Mouse (Mus musculus) hindbrain, embryonic 11.5 days (tissue): ENCODE data around the gene Ppm1g. TPM values are rescaled to one million over a fixed set of nuclear protein-coding genes. Genes with fewer than 3 reads are reported as not detected.

ENCODE experiments used
- ATAC-seq: fragments of 200-750 bp; cut with Nextera tagmentation; 2 replicates; pipeline ENCODE4 v1.8.0; 2017; ENCODE audit warnings: mild to moderate bottlenecking, moderate TSS enrichment, moderate library complexity; ENCODE audit not compliant: low FRiP score
- DNase-seq: peaks from one replicate; pipeline ENCODE4 v3.0.0-alpha.2; 2015; ENCODE audit warnings: low spot score
- H3K27ac ChIP-seq: fragments of 300-500 bp; sonication (generic); 2 replicates; pipeline ENCODE4 v1.5.1; 2014; ENCODE audit warnings: mild to moderate bottlenecking, low read depth, low read length
- H3K27me3 ChIP-seq: fragments of 300-500 bp; sonication (generic); 2 replicates; pipeline ENCODE4 v1.6.1; 2014; ENCODE audit warnings: mild to moderate bottlenecking, low read length, moderate library complexity, mixed read lengths; ENCODE audit not compliant: control insufficient read depth, insufficient read depth
- H3K36me3 ChIP-seq: fragments of 300-500 bp; sonication (generic); 2 replicates; pipeline ENCODE4 v1.6.1; 2014; ENCODE audit warnings: mild to moderate bottlenecking, low read length, moderate library complexity, mixed read lengths; ENCODE audit not compliant: control insufficient read depth, insufficient read depth
- H3K4me1 ChIP-seq: fragments of 300-500 bp; sonication (generic); replicated peaks from 2 replicates; pipeline ENCODE4 v1.6.1; 2014; ENCODE audit warnings: low read length, mixed read lengths; ENCODE audit not compliant: control insufficient read depth, insufficient read depth
- H3K4me2 ChIP-seq: fragments of 300-500 bp; sonication (generic); replicated peaks from 2 replicates; pipeline ENCODE4 v1.6.1; 2014; ENCODE audit warnings: mild to moderate bottlenecking, low read depth, low read length
- H3K4me3 ChIP-seq: fragments of 300-500 bp; sonication (generic); 2 replicates; pipeline ENCODE4 v1.5.1; 2014; ENCODE audit warnings: low read depth, low read length
- H3K9ac ChIP-seq: fragments of 300-500 bp; sonication (generic); 2 replicates; pipeline ENCODE4 v1.6.1; 2014; ENCODE audit warnings: low read depth, low read length
- H3K9me3 ChIP-seq: fragments of 300-500 bp; sonication (generic); 2 replicates; pipeline ENCODE4 v1.6.1; 2016; ENCODE audit warnings: low read length; ENCODE audit not compliant: control insufficient read depth
- WGBS: fragments of 180-500 bp; shearing (Covaris S2); extraction: QIAGEN DNeasy Blood & Tissue Kit; methylation state at CpG from one replicate; pipeline ENCODE4 v1.1.7; 2014; 5-methylcytosine and 5-hydroxymethylcytosine counted together
- polyA plus RNA-seq: library from polyadenylated mRNA; unstranded; fragments of >200 nt; fragmentation: Nextera tagmentation; extraction: Ambion mirVana; gene quantifications from 2 replicates; pipeline ENCODE4 v1.2.1, GENCODE M21; 2014

Gene Ppm1g
- polyA plus RNA-seq, 1 experiment from 2014 or later = 148 TPM

DNA sequence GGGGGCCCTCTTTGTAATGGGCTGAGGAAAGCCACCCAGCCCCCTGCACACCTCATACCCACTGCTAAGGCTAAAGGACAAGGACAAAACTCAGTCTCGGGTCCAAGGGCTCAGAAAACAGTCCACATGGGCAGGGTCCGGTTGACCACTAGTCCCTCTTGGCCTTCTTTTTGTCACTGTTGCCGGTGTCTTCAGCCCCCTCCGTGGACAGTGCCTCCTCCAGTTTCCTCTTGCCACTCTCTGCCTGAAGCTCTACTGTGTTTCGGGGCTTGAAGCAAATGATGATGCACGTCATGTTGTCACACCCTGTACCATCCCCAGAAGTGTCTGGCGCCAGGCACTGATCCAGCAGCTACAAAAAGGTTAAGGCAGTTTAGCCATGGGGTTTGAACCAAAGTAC, 17.6 kb downstream of the Ppm1g start:
- peaks cover 11% of the 10 kb centered on the region for H3K36me3 ChIP-seq
- H3K4me1 ChIP-seq = peaks cover 5% of the 10 kb centered on the region; the same call in 1 of the 2 replicates
- no peak for ATAC-seq
- H3K9me3 ChIP-seq = peaks cover 5% of the 10 kb centered on the region
- peak overlapping the region; percentile 68 for H3K27ac ChIP-seq
- WGBS = 86% methylated on average over 7 of the region's 7 CpGs
- H3K27me3 ChIP-seq = no peaks in the 10 kb centered on the region
- peak overlapping the region; percentile 60 for H3K9ac ChIP-seq
- H3K4me3 ChIP-seq = peak overlapping the region; percentile 81
- DNase-seq = no peak
- peak overlapping the region; percentile 61 for H3K4me2 ChIP-seq

DNA sequence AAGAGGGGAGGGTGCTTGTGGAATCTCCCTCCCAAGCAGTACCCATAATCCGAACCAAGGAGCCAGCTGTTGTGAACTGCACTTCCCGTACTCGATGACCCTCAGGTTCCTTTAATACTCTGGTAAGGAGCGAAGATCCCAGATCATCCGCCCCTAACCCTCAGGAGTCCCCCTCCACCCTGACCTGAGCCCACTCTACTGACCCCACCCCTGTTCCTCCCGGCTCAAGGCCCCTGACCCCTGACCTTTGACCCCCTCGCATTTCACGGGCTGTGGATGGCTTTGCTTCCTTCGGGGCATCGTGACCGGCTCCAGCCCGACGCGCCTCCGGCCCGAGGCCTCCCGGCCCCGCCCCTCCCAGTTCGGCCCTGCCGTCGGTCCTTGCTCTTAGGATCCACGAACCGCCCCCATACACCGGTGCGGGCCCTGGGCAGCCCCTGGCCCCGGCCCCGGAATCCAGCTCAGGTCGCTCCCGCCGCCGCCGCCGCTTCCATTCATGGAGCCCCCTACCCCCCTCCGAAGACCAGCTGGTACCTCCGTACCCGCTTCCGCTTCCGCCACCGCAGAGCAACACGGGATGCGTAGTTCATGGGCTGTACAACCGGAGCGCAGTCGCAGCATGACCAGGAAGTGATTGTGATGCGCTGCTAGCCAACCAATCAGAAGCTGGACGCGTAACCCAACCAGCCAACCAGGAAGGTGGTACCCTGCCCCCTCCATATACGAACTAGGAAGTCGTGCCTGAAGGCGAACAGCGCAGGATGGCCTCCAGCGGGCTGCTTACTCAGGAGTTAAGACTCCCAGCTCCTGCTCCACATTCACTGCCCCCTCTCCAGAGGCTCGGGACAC, 18.5 kb downstream of the Ppm1g start, which contains the start of gene Zfp513:
Zfp513 (minus strand) TSS at position 562 of the 849 bp plus-strand sequence.
- no peaks in the 10 kb centered on the region for H3K27me3 ChIP-seq
- peak within 1 kb of the TSS; percentile 84 for H3K27ac ChIP-seq
- H3K4me3 ChIP-seq = peak within 1 kb of the TSS; percentile 81
- under 1% methylated on average over 51 of the region's 53 CpGs for WGBS
- DNase-seq (peak; percentile 95), ATAC-seq (peak; percentile 98)
- H3K4me2 ChIP-seq = peak within 1 kb of the TSS; percentile 61
- peaks cover 5% of the 10 kb centered on the region; the same call in 1 of the 2 replicates for H3K4me1 ChIP-seq
- H3K36me3 ChIP-seq = peaks cover 16% of the 10 kb centered on the region
- peak within 1 kb of the TSS; percentile 86 for H3K9ac ChIP-seq
- H3K9me3 ChIP-seq = peaks cover 5% of the 10 kb centered on the region

DNA sequence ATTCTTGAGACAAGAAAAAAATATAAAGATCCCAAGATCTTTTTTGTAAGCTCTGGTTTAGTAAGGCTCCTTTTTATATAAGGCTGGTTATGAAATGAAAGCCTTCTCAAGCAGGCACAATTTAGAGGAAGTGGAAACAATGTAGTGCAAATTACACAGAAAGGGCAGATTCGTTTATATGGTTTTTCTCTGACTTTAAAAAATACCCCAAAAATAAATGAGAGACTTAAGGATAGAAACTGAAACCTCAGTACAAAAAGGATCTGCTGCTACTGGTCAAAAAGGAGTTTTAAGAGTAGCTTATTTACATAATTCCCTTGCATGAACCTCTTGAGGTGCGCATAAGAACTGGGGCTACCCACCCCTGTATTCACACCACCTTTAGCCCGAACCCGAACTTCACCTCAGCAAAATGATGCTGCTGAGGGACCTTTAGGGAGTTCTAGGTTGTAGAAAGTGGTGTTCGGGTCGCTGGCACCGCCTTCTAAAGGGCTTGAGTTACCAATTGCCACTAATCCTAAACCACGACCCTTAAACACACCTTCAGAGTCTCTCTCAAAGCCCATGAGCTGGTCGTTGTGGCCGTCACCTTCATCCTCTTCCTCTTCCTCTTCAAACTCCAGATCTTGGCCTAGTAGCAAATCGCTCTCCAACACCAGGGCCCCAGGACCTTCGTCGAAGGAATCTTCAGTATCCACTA, 19.3 kb downstream of the Ppm1g start:
- no peaks in the 10 kb centered on the region for H3K27me3 ChIP-seq
- H3K4me1 ChIP-seq = peaks cover 5% of the 10 kb centered on the region; the same call in 1 of the 2 replicates
- 23% methylated on average over 13 of the region's 13 CpGs for WGBS
- H3K4me3 ChIP-seq = peak overlapping the region; percentile 81
- DNase-seq (no peak), ATAC-seq (no peak)
- peaks cover 5% of the 10 kb centered on the region for H3K9me3 ChIP-seq
- H3K4me2 ChIP-seq = peak overlapping the region; percentile 48
- peak overlapping the region; percentile 84; the same call in 1 of the 2 replicates for H3K27ac ChIP-seq
- H3K9ac ChIP-seq = peak overlapping the region; percentile 86
- peaks cover 18% of the 10 kb centered on the region for H3K36me3 ChIP-seq

DNA sequence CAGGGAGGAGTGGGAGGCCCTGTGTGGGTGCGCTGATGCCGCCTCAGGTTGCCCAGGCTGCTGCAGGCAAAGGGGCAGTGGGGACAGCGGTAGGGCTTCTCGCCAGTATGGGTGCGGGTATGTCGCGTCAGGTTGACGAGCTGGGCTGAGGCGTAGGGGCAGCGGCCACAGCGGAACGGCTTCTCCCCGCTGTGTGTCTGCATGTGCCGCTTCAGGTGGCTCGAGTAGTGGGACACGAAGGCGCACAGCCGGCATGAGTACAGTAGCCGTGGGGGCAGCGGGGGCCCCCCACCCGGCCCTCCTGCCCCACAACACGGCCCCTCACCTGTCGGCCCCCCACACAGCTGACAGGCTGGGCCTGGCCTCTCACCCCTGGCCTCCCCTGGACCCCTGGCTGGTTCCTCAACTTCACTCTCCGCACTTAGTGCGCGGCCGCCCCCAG, 20.1 kb downstream of the Ppm1g start:
- ATAC-seq (no peak), DNase-seq (no peak)
- H3K9me3 ChIP-seq = peaks cover 5% of the 10 kb centered on the region
- peaks cover 18% of the 10 kb centered on the region for H3K36me3 ChIP-seq
- WGBS = 92% methylated on average over 27 of the region's 27 CpGs
- no peaks in the 10 kb centered on the region for H3K27me3 ChIP-seq
- H3K9ac ChIP-seq = no peak overlapping the region
- no peak overlapping the region for H3K27ac ChIP-seq
- H3K4me1 ChIP-seq = peaks cover 5% of the 10 kb centered on the region; the same call in 1 of the 2 replicates
- peak overlapping the region; percentile 17 for H3K4me2 ChIP-seq
- H3K4me3 ChIP-seq = peak overlapping the region; percentile 81

GRCm38 (mm10) chr5:31199893-31200292, 20.6 kb downstream of the Ppm1g start:
- Histone ChIP-seq H3K27ac (no peak overlapping the region), H3K9me3 (peaks cover 5% of the 10 kb centered on the region), H3K9ac (no peak overlapping the region), H3K4me2 (no peak overlapping the region), H3K4me1 (peaks cover 5% of the 10 kb centered on the region; the same call in 1 of the 2 replicates), H3K36me3 (peaks cover 21% of the 10 kb centered on the region), H3K27me3 (no peaks in the 10 kb centered on the region), H3K4me3 (peak overlapping the region; percentile 81; the same call in 1 of the 2 replicates)
- 94% methylated on average over 9 of the region's 9 CpGs for WGBS
- DNase-seq (no peak), ATAC-seq (no peak)

DNA sequence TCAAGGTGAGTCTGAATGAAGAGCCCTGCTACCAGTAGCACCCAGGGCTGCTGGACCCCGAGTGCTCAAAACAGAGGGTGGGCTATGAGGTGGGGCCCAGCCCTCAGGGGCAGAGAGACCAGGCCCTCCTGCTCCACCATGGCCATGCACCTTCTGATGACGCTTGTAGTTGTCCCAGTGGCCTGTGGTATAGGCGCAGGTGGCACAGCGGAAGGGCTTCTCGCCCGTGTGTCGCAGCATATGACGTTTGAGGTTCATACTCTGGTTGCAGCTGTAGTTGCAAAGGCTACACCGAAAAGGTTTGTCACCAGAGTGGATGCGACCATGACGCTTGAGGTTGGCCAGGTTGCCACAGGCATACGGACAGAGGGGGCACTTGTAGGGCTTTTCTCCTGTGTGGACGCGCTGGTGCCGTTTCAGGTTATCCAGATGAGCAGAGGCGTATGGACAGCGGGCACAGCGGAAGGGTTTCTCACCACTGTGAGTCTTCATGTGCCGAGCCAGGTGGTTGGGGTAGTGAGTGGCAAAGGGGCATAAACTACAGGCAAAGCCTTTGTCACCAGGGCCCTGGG, 21.1 kb downstream of the Ppm1g start:
- Histone ChIP-seq H3K27ac (no peak overlapping the region), H3K27me3 (no peaks in the 10 kb centered on the region), H3K4me3 (no peak overlapping the region), H3K4me2 (no peak overlapping the region), H3K36me3 (peaks cover 23% of the 10 kb centered on the region), H3K9me3 (peaks cover 5% of the 10 kb centered on the region), H3K4me1 (peaks cover 5% of the 10 kb centered on the region; the same call in 1 of the 2 replicates), H3K9ac (no peak overlapping the region)
- WGBS = 92% methylated on average over 19 of the region's 19 CpGs
- DNase-seq (no peak), ATAC-seq (no peak)

DNA sequence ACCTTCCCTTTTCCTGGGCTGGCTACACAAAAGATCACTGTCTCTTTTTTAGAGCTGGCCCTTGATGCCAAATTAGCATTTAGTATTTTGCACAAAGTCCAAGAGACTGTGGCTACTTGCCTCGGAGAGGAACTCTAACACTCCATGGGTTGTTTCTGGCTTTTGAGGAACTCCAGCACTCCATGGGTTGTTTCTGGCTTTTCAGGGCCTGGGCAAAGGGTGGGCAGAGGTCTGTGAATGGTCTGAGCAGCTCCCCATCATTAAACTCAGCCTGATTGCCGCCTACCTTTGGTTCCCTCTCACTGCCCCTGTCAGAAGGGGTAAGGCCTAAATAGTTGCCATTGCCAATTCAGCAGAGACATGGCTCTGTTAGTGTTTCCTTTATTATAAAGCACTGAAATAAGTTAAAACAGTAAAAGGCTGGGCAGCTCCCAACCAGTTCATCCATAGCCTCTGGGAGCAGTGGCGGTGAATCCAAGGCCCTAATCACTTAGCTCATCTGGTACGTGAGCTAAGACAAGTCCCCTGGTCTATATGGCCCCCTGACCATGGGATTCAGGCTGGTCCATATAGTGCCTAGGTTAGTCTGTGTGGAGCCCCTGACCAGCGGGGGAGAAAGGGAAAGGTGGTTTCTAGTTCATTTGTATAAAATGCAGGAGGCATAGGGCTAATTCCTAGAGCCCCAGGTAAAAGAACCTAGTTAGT, 21.7 kb downstream of the Ppm1g start:
- no peak overlapping the region for H3K4me2 ChIP-seq
- peaks cover 8% of the 10 kb centered on the region for H3K4me1 ChIP-seq
- no peak overlapping the region for H3K9ac ChIP-seq
- H3K27ac ChIP-seq = no peak overlapping the region
- ATAC-seq (no peak), DNase-seq (no peak)
- H3K4me3 ChIP-seq = no peak overlapping the region
- H3K27me3 ChIP-seq = no peaks in the 10 kb centered on the region
- H3K36me3 ChIP-seq = peaks cover 23% of the 10 kb centered on the region
- H3K9me3 ChIP-seq = peaks cover 5% of the 10 kb centered on the region
- WGBS = 85% methylated on average over 5 of the region's 5 CpGs

DNA sequence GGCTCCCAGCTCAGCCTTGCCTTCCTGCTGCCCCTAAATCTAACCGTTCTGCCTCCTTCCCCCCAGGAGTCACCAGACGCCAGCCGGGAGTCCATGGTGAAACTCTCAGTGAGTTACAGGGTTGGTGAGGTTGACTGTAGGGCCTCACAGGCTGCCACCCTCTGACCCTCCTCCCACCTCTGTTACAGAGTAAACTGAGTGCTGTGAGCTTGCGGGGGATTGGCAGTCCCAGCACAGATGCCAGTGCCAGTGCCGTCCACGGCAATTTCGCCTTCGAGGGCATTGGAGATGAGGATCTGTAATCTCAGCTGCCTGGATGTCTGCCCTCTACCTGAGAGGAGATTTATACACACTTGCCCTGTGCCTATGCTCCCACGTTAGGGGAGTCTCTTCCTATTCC, 22.3 kb downstream of the Ppm1g start:
- 80% methylated on average over 9 of the region's 9 CpGs for WGBS
- ATAC-seq (no peak), DNase-seq (no peak)
- Histone ChIP-seq H3K9ac (no peak overlapping the region), H3K4me1 (peaks cover 8% of the 10 kb centered on the region), H3K27me3 (no peaks in the 10 kb centered on the region), H3K27ac (no peak overlapping the region), H3K36me3 (peaks cover 23% of the 10 kb centered on the region), H3K4me3 (no peak overlapping the region), H3K4me2 (no peak overlapping the region), H3K9me3 (peaks cover 5% of the 10 kb centered on the region)
